Mouse (Mus musculus): Measurements from ENCODE around the gene Hbs1l.

- no peak for TF ChIP-seq CTCF (IDR thresholded peaks at IDR 0.05; ENCODE audit: insufficient read depth, low read depth, low read length)
- TF ChIP-seq POLR2A (IDR thresholded peaks at IDR 0.05; ENCODE audit: insufficient read depth, low read depth, low read length), result no peak
These were observed 30.6 kb downstream of the Hbs1l start for GRCm38 (mm10) chr10:21326352-21326751.
